Mouse (Mus musculus): Measurements from ENCODE around the gene Cnn2.

- TF ChIP-seq CTCF (IDR thresholded peaks at IDR 0.05; ENCODE audit: extremely low read depth, insufficient read length, insufficient replicate concordance, low read depth, low read length): no peak
- TF ChIP-seq POLR2A (IDR thresholded peaks at IDR 0.05; ENCODE audit: low read depth, low read length): no peak
Observed at GRCm38 (mm10) chr10:80020191-80020590, 31.8 kb downstream of the Cnn2 start.
